Mouse (Mus musculus) thymus, adult 18-20 months (tissue): ENCODE data around the gene Eif2s3x.
A peak's percentile ranks its signal among the peaks of the same experiment; 100 is the strongest.

Experiments
- DNase-seq, 2 experiments: peaks; one replicate each; pipeline ENCODE4 v3.0.0; 2022; ENCODE audit warnings: mixed read lengths in 2 of 2

The Eif2s3x gene

DNA sequence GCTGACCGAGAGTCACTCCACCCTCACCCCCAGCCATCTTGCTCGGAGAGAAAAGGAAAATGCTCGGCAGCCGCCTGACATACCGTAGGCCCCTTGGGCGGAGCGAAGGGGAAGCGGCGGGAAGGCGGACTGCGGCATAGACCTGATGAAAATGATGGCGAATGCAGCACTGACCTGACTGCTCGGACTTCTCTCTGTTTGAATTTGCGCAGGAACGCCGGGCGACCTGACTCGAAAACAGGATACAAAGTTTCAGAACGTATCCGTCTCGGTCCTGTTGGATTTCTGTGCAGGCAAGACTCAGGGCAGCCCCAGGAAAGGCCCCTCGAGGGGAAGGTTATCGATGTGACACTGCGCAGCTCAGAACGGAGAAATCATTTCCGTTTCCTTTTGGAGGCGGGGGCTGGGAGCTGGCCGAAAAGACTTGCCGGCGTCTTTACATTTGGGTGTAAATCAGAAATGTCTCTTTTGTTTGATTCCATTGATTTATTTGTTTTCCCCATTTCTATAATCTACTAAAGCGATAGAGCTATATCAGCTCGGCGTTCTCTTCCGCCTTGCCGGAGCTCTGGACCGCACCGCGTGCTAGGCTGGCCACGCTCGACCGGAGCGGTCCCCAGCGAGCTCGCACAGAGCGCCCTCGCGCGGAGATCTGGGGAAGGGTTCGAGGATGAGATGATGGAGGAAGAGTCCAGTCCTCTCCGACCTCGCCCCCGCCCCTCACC lies at the start of gene Eif2s3x:
Gene Eif2s3x, minus strand, starts transcription at position 266 of the 725 bp plus-strand sequence.
- peak; percentile 49 to 82 for DNase-seq

- DNase-seq: no peak
Measured at GRCm38 (mm10) chrX:94235601-94236000, 22.9 kb upstream of the Eif2s3x start.

GRCm38 (mm10) chrX:94235190-94235555 lies 22.5 kb upstream of the Eif2s3x start:
- no peak for DNase-seq

DNA sequence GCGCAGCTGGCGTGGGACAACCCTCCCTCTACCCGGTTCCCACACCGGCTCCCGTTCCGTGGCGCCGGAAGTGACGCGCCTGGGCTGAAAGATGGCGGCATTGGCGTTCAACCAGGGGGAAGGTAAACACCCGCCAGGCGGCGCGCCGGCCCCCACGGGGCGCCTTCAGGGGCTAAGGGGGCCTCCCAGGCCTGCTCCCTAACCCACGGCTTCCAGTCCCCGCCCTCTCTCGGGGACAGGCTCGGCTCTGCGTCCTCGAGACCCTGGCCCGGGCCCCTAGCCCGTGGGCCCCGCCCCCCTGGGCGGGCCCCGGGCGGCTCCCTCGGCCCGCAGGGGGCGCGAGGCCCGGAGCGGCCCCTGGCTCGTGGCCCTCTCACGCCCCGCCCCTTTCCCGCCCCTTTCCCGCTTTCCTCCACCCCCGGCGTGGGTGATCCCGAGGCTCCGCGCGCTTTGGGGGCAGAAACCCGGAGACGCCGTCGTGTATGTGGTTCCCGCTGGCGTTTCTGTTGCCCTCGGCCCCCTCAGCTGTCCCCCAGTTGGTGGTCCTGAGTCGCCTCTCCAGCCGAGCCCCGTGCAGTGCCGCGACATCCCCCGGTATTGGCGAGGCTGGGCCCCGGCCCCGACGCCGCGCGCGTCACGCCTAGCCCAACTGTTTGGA lies 22.0 kb upstream of the Eif2s3x start, which contains the start of gene Klhl15:
Gene Klhl15, plus strand, starts transcription at position 68 of the 658 bp plus-strand sequence.
- DNase-seq: peak; percentile 73 to 82

DNA sequence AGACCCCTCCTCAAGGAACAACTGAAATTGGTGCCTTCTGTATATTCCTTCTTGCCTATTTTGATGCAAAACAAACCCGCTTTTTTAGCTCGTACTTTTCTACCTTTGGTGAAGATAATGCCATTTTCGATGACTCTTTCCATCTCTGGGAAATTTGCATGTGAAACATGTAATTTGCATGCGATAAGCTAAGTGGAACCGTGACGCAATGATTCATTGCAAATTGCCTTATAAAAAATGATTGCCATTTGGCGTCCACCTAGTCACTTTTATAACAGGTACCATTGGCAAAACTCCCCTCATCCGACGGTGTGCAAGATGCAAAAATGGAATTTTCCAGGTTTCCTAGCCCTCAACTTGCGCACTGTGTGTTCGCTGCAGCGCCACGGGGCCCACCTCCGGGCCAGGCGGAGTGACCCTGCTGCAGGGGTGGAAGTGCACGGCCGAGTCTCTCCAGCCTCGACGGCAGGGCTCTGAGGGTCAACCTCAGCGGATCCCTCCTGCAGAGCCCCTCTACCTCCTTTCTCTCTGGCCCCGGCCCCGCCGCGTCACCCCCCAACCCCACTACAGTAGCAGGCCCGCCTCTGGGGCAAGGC lies 21.4 kb upstream of the Eif2s3x start:
- DNase-seq: no peak

- DNase-seq: no peak
Measured at GRCm38 (mm10) chrX:94233432-94233831, 20.8 kb upstream of the Eif2s3x start.

DNA sequence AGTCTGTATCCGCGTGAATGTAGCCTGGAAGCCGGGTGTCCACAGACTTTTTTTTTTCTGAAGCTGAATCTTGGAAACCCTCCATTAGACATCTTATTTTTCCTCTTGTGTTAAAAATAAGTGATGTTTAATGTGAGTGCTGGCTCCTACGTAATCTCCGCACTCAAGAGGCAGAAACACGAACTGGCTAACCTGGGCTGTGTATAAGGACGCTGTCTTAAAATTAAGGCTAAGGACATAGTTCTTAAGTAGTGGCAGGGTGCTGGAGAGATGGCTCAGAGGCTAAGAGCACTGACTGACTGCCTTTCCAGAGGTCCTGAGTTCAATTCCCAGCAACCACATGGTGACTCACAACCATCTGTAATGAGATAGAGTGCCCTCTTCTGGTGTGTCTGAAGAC lies 722 bp upstream of the Eif2s3x start:
- peak in 1 of 2 experiments; percentile 4 for DNase-seq

DNA sequence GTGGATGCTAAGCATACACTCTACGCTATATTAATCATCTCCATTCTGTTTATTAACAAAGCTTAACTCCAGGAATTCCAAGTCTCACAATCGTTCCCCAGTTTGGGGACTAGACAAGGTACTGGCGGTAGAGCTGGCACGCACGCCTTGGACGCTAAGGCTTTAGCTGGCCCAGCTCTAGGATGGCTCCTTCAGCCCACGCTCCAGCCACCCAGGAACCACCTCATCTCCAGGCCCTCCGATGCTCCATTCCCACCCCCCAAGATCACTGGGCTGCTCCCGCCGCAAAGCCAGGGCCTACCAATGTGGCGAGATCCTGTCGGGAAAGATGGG lies 432 bp downstream of the Eif2s3x start:
- DNase-seq: no peak

GRCm38 (mm10) chrX:94197789-94198188 lies 14.9 kb downstream of the Eif2s3x start:
- peak in 1 of 2 experiments; percentile 38 for DNase-seq

DNA sequence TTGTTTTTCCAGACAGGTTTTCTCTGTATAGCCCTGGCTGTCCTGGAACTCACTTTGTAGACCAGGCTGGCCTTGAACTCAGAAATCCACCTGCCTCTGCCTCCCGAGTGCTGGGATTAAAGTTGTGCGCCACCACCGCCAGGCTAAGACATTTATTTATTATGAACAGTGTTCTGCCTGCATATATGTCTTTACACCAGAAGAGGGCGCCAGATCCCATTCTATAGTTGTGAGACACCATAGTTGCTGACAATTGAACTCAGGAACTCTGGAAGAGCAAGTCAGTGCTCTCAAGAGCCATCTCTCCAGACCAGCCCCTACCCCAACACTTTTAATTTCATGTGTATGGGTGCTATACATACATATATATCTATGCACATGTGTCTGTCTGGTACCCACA lies 18.8 kb downstream of the Eif2s3x start:
- peak in 1 of 2 experiments; percentile 19 for DNase-seq

DNA sequence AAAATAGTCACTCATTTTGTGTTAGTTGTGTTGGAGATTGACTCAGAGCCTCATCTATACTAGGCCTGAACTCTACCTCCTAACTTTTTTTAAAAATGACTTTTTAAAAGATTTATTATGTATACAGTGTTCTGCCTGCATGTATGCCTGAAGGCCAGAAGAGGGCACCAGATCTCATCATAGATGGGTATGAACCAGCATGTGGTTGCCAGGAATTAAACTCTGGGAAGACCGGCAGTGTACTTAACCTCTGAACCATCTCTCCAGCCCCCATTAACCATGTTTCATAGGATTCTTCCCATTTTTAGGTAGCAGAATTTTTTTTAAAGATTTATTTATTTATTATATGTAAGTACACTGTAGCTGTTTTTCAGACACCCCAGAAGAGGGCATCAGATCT lies 27.5 kb downstream of the Eif2s3x start:
- no peak for DNase-seq

DNA sequence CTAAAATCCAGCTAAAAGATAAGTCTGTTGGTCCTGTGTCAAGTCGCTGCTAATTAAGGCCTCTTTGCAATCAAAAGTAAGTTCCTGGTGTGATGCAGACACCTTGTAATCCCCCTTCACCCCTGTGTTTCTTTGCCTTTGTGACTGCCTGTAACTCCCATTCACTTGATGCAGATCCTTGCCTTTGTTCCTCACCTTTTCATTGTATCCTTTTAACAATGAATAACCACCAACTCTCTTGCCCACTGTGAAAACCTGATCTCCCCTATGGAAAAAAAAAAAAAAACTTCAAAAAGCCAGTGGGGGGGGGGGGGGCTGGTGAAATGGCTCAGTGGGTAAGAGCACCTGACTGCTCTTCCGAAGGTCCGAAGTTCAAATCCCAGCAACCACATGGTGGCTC lies 28.8 kb downstream of the Eif2s3x start:
- no peak for DNase-seq

DNA sequence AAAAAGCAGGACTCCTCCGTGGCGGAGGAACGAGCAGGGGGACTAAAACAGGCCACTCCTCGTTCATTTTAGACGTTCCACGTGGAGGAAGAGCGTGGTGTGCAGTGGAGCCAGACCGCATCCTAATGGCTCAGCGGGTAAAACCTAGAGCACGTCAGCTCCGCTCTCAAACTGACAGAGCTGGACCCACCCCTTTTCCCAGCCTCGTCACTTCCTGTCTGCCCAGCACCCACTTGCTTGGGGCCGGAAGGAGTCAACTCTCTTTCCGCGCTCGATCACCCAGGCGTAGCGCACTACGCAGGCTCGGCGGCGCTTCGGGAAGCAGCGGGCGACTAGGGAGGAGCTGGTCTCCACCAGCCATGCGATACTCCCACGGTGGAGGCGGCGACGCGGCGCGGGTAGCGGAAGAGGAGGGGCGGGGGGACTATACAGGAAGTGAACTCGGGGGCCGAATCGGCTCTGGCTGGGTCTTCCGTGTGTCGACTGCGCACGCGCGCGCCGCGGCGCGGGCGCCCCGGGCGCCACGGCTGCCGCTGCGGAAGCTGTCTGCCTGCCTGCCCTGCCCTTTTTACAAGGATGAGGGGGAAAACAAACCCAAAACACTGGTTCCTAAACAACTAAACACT lies 34.8 kb downstream of the Eif2s3x start:
- DNase-seq: peak; percentile 81 to 95

DNA sequence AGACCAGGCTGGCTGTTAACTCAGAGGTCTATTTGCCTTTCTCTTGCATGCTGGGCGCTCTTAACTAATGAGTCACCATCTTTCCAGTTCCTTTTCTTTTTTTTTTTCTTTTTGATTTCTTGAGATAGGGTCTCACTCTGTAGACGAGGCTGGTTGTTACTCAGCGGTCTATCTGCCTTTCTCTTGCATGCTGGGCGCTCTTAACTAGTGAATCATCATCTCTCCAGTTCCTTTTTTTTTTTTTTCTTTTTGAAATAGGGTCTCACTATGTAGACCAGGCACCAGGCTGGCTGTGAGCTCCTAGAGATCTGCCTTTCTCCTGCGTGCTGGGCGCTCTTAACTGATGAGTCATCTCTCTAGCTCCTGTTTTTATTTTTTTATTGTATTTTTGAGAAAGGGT lies 43.3 kb downstream of the Eif2s3x start:
- no peak for DNase-seq

GRCm38 (mm10) chrX:94152251-94152830 lies 60.3 kb downstream of the Eif2s3x start:
- no peak for DNase-seq

GRCm38 (mm10) chrX:94150471-94150870 lies 62.2 kb downstream of the Eif2s3x start:
- DNase-seq: no peak

DNA sequence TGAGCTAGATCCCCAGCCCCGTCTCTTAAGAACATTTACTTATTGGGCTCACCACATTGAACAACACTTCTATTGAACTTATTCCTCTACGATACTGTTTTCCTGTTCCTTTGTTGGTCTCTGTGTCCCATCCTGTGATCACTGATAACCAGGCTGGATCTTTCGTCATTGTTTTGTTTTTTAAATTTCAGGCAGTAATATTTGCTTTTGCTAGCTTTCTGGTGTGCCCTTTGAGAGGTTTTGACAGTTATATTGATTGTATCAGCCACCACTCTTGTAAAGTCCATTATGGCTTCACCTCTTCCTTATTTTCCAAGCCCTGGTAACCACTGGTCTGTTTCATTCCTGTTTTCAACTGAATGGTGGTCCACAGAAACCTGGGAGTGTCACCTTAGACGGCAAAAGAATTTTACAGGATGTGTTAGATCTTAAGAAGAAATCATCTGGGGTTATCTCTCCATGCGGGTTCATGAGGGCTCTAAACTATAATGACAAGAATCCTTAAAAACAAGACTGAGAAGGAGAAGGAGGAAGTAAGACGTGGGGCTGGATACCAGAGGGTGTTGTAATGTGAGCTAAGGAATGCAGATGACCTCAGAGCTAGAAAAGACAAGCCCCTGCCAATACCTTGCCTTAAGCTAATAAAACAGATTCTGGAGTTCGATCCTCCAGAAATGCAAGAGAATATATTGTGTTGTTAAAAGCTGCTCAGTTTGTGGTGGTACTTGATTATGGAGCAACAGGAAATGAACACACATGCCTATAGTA lies 70.5 kb downstream of the Eif2s3x start:
- no peak for DNase-seq

DNA sequence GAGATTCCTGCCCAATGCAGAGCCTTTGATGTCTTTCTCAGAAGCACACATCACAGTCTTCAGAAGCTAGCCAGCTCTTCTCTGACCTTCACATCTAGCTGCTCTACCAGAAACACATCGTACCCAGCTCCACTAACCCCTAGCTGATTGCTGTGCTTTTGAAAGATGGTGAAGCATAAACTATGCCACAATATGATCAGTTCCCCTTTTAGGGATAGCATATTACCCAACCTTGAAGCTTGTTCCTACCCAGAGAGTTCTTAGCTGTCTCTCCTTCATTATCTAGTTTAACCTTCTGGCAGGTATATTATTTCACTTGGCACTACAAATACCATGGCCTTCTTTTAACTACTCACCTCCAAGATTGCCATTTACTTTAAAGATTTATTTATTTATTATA lies 72.6 kb downstream of the Eif2s3x start:
- no peak for DNase-seq
